Mouse (Mus musculus): ENCODE results near the gene Slc7a11.

Gene Slc7a11

GRCm38 (mm10) chr3:50220454-50220853, 223.0 kb downstream of the Slc7a11 start:
- DNase-seq (ENCODE audit: extremely low spot score, low read depth, low spot score), result no peak

- DNase-seq (ENCODE audit: extremely low spot score, low read depth, low spot score), result no peak
Measured at GRCm38 (mm10) chr3:50186369-50186768, 257.0 kb downstream of the Slc7a11 start.

- no peak for DNase-seq (ENCODE audit: extremely low spot score, low read depth, low spot score)
Measured at GRCm38 (mm10) chr3:50185879-50186278, 257.5 kb downstream of the Slc7a11 start.

- no peak for DNase-seq (ENCODE audit: extremely low spot score, low read depth, low spot score)
Measured at GRCm38 (mm10) chr3:50160756-50161155, 282.7 kb downstream of the Slc7a11 start.

GRCm38 (mm10) chr3:50144144-50144543, 299.3 kb downstream of the Slc7a11 start:
- no peak for DNase-seq (ENCODE audit: extremely low spot score, low read depth, low spot score)

- no peak for DNase-seq (ENCODE audit: extremely low spot score, low read depth, low spot score)
Measured at GRCm38 (mm10) chr3:50138319-50138718, 305.1 kb downstream of the Slc7a11 start.

- no peak for DNase-seq (ENCODE audit: extremely low spot score, low read depth, low spot score)
Measured at GRCm38 (mm10) chr3:50132204-50132603, 311.2 kb downstream of the Slc7a11 start.

- no peak for DNase-seq (ENCODE audit: extremely low spot score, low read depth, low spot score)
Measured at GRCm38 (mm10) chr3:50130319-50130718, 313.1 kb downstream of the Slc7a11 start.

GRCm38 (mm10) chr3:50121001-50121400, 322.4 kb downstream of the Slc7a11 start:
- DNase-seq (ENCODE audit: extremely low spot score, low read depth, low spot score), result no peak

- no peak for DNase-seq (ENCODE audit: extremely low spot score, low read depth, low spot score)
Measured at GRCm38 (mm10) chr3:50116266-50116665, 327.1 kb downstream of the Slc7a11 start.

- no peak for DNase-seq (ENCODE audit: extremely low spot score, low read depth, low spot score)
Measured at GRCm38 (mm10) chr3:50105509-50105908, 337.9 kb downstream of the Slc7a11 start.

- DNase-seq (ENCODE audit: extremely low spot score, low read depth, low spot score), result peak; percentile 20
Measured at GRCm38 (mm10) chr3:50094404-50095092, 348.9 kb downstream of the Slc7a11 start.

GRCm38 (mm10) chr3:50076979-50077378, 366.4 kb downstream of the Slc7a11 start:
- DNase-seq (ENCODE audit: extremely low spot score, low read depth, low spot score), result peak; percentile 88

- DNase-seq (ENCODE audit: extremely low spot score, low read depth, low spot score), result no peak
Measured at GRCm38 (mm10) chr3:50063396-50063795, 380.0 kb downstream of the Slc7a11 start.

GRCm38 (mm10) chr3:50044666-50045065, 398.7 kb downstream of the Slc7a11 start:
- no peak for DNase-seq (ENCODE audit: extremely low spot score, low read depth, low spot score)

- DNase-seq (ENCODE audit: extremely low spot score, low read depth, low spot score), result no peak
Measured at GRCm38 (mm10) chr3:50044160-50044559, 399.3 kb downstream of the Slc7a11 start.

GRCm38 (mm10) chr3:50041141-50041540, 402.3 kb downstream of the Slc7a11 start:
- DNase-seq (ENCODE audit: extremely low spot score, low read depth, low spot score), result no peak

GRCm38 (mm10) chr3:50035875-50036528, 407.4 kb downstream of the Slc7a11 start:
- no peak for DNase-seq (ENCODE audit: extremely low spot score, low read depth, low spot score)

GRCm38 (mm10) chr3:50033325-50033724, 410.1 kb downstream of the Slc7a11 start:
- DNase-seq (ENCODE audit: extremely low spot score, low read depth, low spot score), result no peak

GRCm38 (mm10) chr3:50026039-50026438, 417.4 kb downstream of the Slc7a11 start:
- DNase-seq (ENCODE audit: extremely low spot score, low read depth, low spot score), result no peak

- no peak for DNase-seq (ENCODE audit: extremely low spot score, low read depth, low spot score)
Measured at GRCm38 (mm10) chr3:50014396-50014795, 429.0 kb downstream of the Slc7a11 start.

- DNase-seq (ENCODE audit: extremely low spot score, low read depth, low spot score), result no peak
Measured at GRCm38 (mm10) chr3:50012012-50012411, 431.4 kb downstream of the Slc7a11 start.
